Mouse (Mus musculus) cortical plate, adult 2 months (tissue): ENCODE measurements around the gene Nudt1. TPM values are rescaled to one million over a fixed set of nuclear protein-coding genes. Genes with fewer than 3 reads are reported as not detected.

Experiments used
- H3K27ac ChIP-seq: fragments of 200-500 bp; 2 replicates; pipeline ENCODE4 v1.5.1; 2012; ENCODE audit warnings: low read length, control low read depth, inconsistent platforms; ENCODE audit not compliant: insufficient read depth
- H3K4me1 ChIP-seq: fragments of 200-500 bp; 2 replicates; pipeline ENCODE4 v1.6.1; 2011; ENCODE audit warnings: low read length; ENCODE audit not compliant: control insufficient read depth, insufficient read depth
- H3K4me3 ChIP-seq: fragments of 200-500 bp; 2 replicates; pipeline ENCODE4 v1.5.1; 2011; ENCODE audit warnings: mild to moderate bottlenecking, low read length, control low read depth; ENCODE audit not compliant: insufficient read depth
- CTCF ChIP-seq: fragments of 200-500 bp; IDR thresholded peaks from 2 replicates; pipeline ENCODE4 v1.5.1; 2011; ENCODE audit warnings: mild to moderate bottlenecking, control low read depth, low read length; ENCODE audit not compliant: insufficient read depth; ENCODE audit errors: extremely low read depth
- POLR2A ChIP-seq: fragments of 200-500 bp; IDR thresholded peaks from 2 replicates; pipeline ENCODE4 v1.6.1; 2011; ENCODE audit warnings: mild to moderate bottlenecking, low read length, control low read depth; ENCODE audit not compliant: insufficient read depth; ENCODE audit errors: extremely low read depth
- polyA plus RNA-seq: library from polyadenylated mRNA; depleted of rRNA; stranded (reverse); fragments of >200 nt; gene quantifications from 2 replicates; pipeline ENCODE4 v1.2.3, GENCODE M21; 2012; rRNA removed

Gene Nudt1
- polyA plus RNA-seq, result 11.2 and 12.2 TPM in 2 replicates

- Histone ChIP-seq H3K4me1 (peaks cover 1% of the 10 kb centered on the region; the same call in 1 of the 2 replicates), H3K4me3 (peak within 1 kb of the TSS; percentile 80), H3K27ac (no peak within 1 kb of the TSS)
- TF ChIP-seq CTCF, result no peak
- peak; percentile 69 for TF ChIP-seq POLR2A
Observed at GRCm38 (mm10) chr5:140321042-140321755, at the start of gene Nudt1, which contains the start of gene Mad1l1. Nudt1 (plus strand) TSS chr5:140321656. Mad1l1 (minus strand) TSS chr5:140321552.

- TF ChIP-seq POLR2A (no peak), CTCF (no peak)
- no peak overlapping the region for H3K4me3 ChIP-seq
- no peaks in the 10 kb centered on the region for H3K4me1 ChIP-seq
- no peak overlapping the region for H3K27ac ChIP-seq
Observed at GRCm38 (mm10) chr5:140276779-140277178, 44.7 kb upstream of the Nudt1 start.

- no peak overlapping the region for H3K27ac ChIP-seq
- H3K4me3 ChIP-seq, result no peak overlapping the region
- peaks cover 1% of the 10 kb centered on the region; the same call in 1 of the 2 replicates for H3K4me1 ChIP-seq
- TF ChIP-seq POLR2A (no peak), CTCF (no peak)
Observed at GRCm38 (mm10) chr5:140280205-140280604, 41.3 kb upstream of the Nudt1 start.

- H3K27ac ChIP-seq, result no peak overlapping the region
- TF ChIP-seq POLR2A (no peak), CTCF (no peak)
Observed at GRCm38 (mm10) chr5:140282376-140282775, 39.1 kb upstream of the Nudt1 start.

GRCm38 (mm10) chr5:140282900-140283299, 38.6 kb upstream of the Nudt1 start:
- Histone ChIP-seq H3K4me1 (peaks cover 1% of the 10 kb centered on the region; the same call in 1 of the 2 replicates), H3K27ac (no peak overlapping the region), H3K4me3 (no peak overlapping the region)
- TF ChIP-seq CTCF, result no peak
- TF ChIP-seq POLR2A, result no peak

More at GRCm38 (mm10) chr5:140282376-140282775, 39.1 kb upstream of the Nudt1 start:
- Histone ChIP-seq H3K4me3 (no peak overlapping the region), H3K4me1 (peaks cover 1% of the 10 kb centered on the region; the same call in 1 of the 2 replicates)

GRCm38 (mm10) chr5:140284011-140284410, 37.4 kb upstream of the Nudt1 start:
- Histone ChIP-seq H3K27ac (no peak overlapping the region), H3K4me3 (no peak overlapping the region), H3K4me1 (peaks cover 3% of the 10 kb centered on the region; the same call in 1 of the 2 replicates)
- TF ChIP-seq CTCF, result no peak
- TF ChIP-seq POLR2A, result no peak

- H3K4me3 ChIP-seq, result no peak overlapping the region
- H3K27ac ChIP-seq, result no peak overlapping the region
- peaks cover 3% of the 10 kb centered on the region; the same call in 1 of the 2 replicates for H3K4me1 ChIP-seq
- TF ChIP-seq POLR2A, result no peak
- no peak for TF ChIP-seq CTCF
Observed at GRCm38 (mm10) chr5:140284761-140285160, 36.7 kb upstream of the Nudt1 start.

GRCm38 (mm10) chr5:140288287-140288686, 33.2 kb upstream of the Nudt1 start:
- H3K27ac ChIP-seq, result no peak overlapping the region
- TF ChIP-seq POLR2A (no peak), CTCF (no peak)
- H3K4me1 ChIP-seq, result peaks cover 3% of the 10 kb centered on the region; the same call in 1 of the 2 replicates
- H3K4me3 ChIP-seq, result no peak overlapping the region

- Histone ChIP-seq H3K4me3 (no peak overlapping the region), H3K27ac (no peak overlapping the region), H3K4me1 (peaks cover 1% of the 10 kb centered on the region; the same call in 1 of the 2 replicates)
- TF ChIP-seq POLR2A, result no peak
- TF ChIP-seq CTCF, result no peak
Observed at GRCm38 (mm10) chr5:140289161-140289560, 32.3 kb upstream of the Nudt1 start.

GRCm38 (mm10) chr5:140292152-140292551, 29.3 kb upstream of the Nudt1 start:
- Histone ChIP-seq H3K27ac (no peak overlapping the region), H3K4me1 (peaks cover 1% of the 10 kb centered on the region; the same call in 1 of the 2 replicates), H3K4me3 (no peak overlapping the region)
- TF ChIP-seq CTCF (peak; percentile 93), POLR2A (no peak)
